Mouse (Mus musculus) embryonic facial prominence, embryonic 14.5 days (tissue): ENCODE results near the gene Epb41l4b. TPM values are rescaled to one million over a fixed set of nuclear protein-coding genes. Genes with fewer than 3 reads are reported as not detected.

Source experiments
- ATAC-seq: fragments of 200-750 bp; cut with Nextera tagmentation; 2 replicates; pipeline ENCODE4 v1.8.0; 2017; ENCODE audit warnings: low read depth, moderate number of reproducible peaks, moderate TSS enrichment
- DNase-seq: peaks from one replicate; pipeline ENCODE4 v3.0.0-alpha.2; 2015; ENCODE audit warnings: low spot score
- H3K27ac ChIP-seq: fragments of 300-500 bp; sonication (generic); replicated peaks from 2 replicates; pipeline ENCODE4 v1.5.1; 2014; ENCODE audit warnings: low read depth, mild to moderate bottlenecking, low read length, moderate library complexity
- H3K27me3 ChIP-seq: fragments of 300-500 bp; sonication (generic); replicated peaks from 2 replicates; pipeline ENCODE4 v1.6.1; 2014; ENCODE audit warnings: low read length; ENCODE audit not compliant: control insufficient read depth, insufficient read depth
- H3K36me3 ChIP-seq: fragments of 300-500 bp; sonication (generic); 2 replicates; pipeline ENCODE4 v1.6.1; 2014; ENCODE audit warnings: low read length, mixed read lengths; ENCODE audit not compliant: control insufficient read depth, insufficient read depth
- H3K4me1 ChIP-seq: fragments of 300-500 bp; sonication (generic); 2 replicates; pipeline ENCODE4 v1.6.1; 2014; ENCODE audit warnings: antibody characterized with exemption, low read length; ENCODE audit not compliant: control insufficient read depth, insufficient read depth
- H3K4me2 ChIP-seq: fragments of 300-500 bp; sonication (generic); 2 replicates; pipeline ENCODE4 v1.6.1; 2014; ENCODE audit warnings: low read depth, mild to moderate bottlenecking, low read length, moderate library complexity, mixed read lengths
- H3K4me3 ChIP-seq: fragments of 300-500 bp; sonication (generic); 2 replicates; pipeline ENCODE4 v1.5.1; 2014; ENCODE audit warnings: low read depth, mild to moderate bottlenecking, low read length
- H3K9ac ChIP-seq: fragments of 300-500 bp; sonication (generic); 2 replicates; pipeline ENCODE4 v1.6.1; 2014; ENCODE audit warnings: low read depth, mild to moderate bottlenecking, low read length, moderate library complexity, mixed read lengths
- H3K9me3 ChIP-seq: fragments of 300-500 bp; sonication (generic); 2 replicates; pipeline ENCODE4 v1.6.1; 2016; ENCODE audit warnings: low read length; ENCODE audit not compliant: control insufficient read depth
- WGBS: fragments of 180-500 bp; shearing (Covaris S2); extraction: QIAGEN DNeasy Blood & Tissue Kit; methylation state at CpG from one replicate; pipeline ENCODE4 v1.1.7; 2014; 5-methylcytosine and 5-hydroxymethylcytosine counted together
- polyA plus RNA-seq: library from polyadenylated mRNA; unstranded; fragments of >200 nt; fragmentation: Nextera tagmentation; extraction: Ambion mirVana; gene quantifications from 2 replicates; pipeline ENCODE4 v1.2.1, GENCODE M21; 2014

Epb41l4b gene
- polyA plus RNA-seq, 1 experiment from 2014 or later, result 4.8 TPM

GRCm38 (mm10) chr4:57057637-57058036, 85.6 kb downstream of the Epb41l4b start:
- H3K9ac ChIP-seq, result no peak overlapping the region
- H3K36me3 ChIP-seq, result no peaks in the 10 kb centered on the region
- WGBS, result 97% methylated on average over 4 of the region's 4 CpGs
- H3K4me1 ChIP-seq, result no peaks in the 10 kb centered on the region
- no peak for DNase-seq
- ATAC-seq, result no peak
- H3K9me3 ChIP-seq, result no peaks in the 10 kb centered on the region
- H3K27me3 ChIP-seq, result no peaks in the 10 kb centered on the region
- no peak overlapping the region for H3K27ac ChIP-seq
- no peak overlapping the region for H3K4me2 ChIP-seq
- H3K4me3 ChIP-seq, result no peak overlapping the region

- H3K9me3 ChIP-seq, result no peaks in the 10 kb centered on the region
- WGBS, result 68% methylated on average over 7 of the region's 7 CpGs
Measured at GRCm38 (mm10) chr4:57055635-57056034, 87.6 kb downstream of the Epb41l4b start.

GRCm38 (mm10) chr4:57049281-57049921, 93.8 kb downstream of the Epb41l4b start:
- no peaks in the 10 kb centered on the region; the same call in 1 of the 2 replicates for H3K9me3 ChIP-seq
- H3K4me1 ChIP-seq, result no peaks in the 10 kb centered on the region
- 64% methylated on average over 5 of the region's 5 CpGs for WGBS
- no peak overlapping the region for H3K4me3 ChIP-seq
- no peak for DNase-seq
- no peak overlapping the region for H3K27ac ChIP-seq
- ATAC-seq, result no peak
- H3K4me2 ChIP-seq, result no peak overlapping the region
- H3K36me3 ChIP-seq, result no peaks in the 10 kb centered on the region
- no peak overlapping the region for H3K9ac ChIP-seq
- no peaks in the 10 kb centered on the region for H3K27me3 ChIP-seq

More at GRCm38 (mm10) chr4:57055635-57056034, 87.6 kb downstream of the Epb41l4b start:
- Histone ChIP-seq H3K4me1 (no peaks in the 10 kb centered on the region), H3K4me3 (no peak overlapping the region), H3K36me3 (no peaks in the 10 kb centered on the region), H3K27me3 (no peaks in the 10 kb centered on the region), H3K27ac (no peak overlapping the region), H3K4me2 (no peak overlapping the region), H3K9ac (no peak overlapping the region)
- DNase-seq (no peak), ATAC-seq (no peak)

GRCm38 (mm10) chr4:57048566-57048965, 94.7 kb downstream of the Epb41l4b start:
- 51% methylated on average over 6 of the region's 6 CpGs for WGBS
- no peak for DNase-seq
- Histone ChIP-seq H3K27me3 (no peaks in the 10 kb centered on the region), H3K36me3 (no peaks in the 10 kb centered on the region), H3K9ac (no peak overlapping the region), H3K9me3 (no peaks in the 10 kb centered on the region; the same call in 1 of the 2 replicates), H3K27ac (no peak overlapping the region), H3K4me1 (no peaks in the 10 kb centered on the region), H3K4me3 (no peak overlapping the region), H3K4me2 (no peak overlapping the region)
- ATAC-seq, result no peak

GRCm38 (mm10) chr4:57046160-57046571, 97.1 kb downstream of the Epb41l4b start:
- Histone ChIP-seq H3K9me3 (no peaks in the 10 kb centered on the region; the same call in 1 of the 2 replicates), H3K9ac (no peak overlapping the region), H3K4me3 (no peak overlapping the region), H3K27ac (no peak overlapping the region), H3K27me3 (no peaks in the 10 kb centered on the region), H3K4me2 (no peak overlapping the region), H3K36me3 (no peaks in the 10 kb centered on the region), H3K4me1 (no peaks in the 10 kb centered on the region)
- DNase-seq (no peak), ATAC-seq (0 out of 2 replicates have a peak, but pooled peaks have one; percentile 37)
- WGBS, result 74% methylated on average over 9 of the region's 9 CpGs

GRCm38 (mm10) chr4:57043621-57044020, 99.6 kb downstream of the Epb41l4b start:
- H3K27me3 ChIP-seq, result no peaks in the 10 kb centered on the region
- no peak overlapping the region for H3K9ac ChIP-seq
- ATAC-seq (no peak), DNase-seq (no peak)
- no peaks in the 10 kb centered on the region for H3K36me3 ChIP-seq
- WGBS, result 87% methylated on average over 8 of the region's 8 CpGs
- peaks cover 5% of the 10 kb centered on the region; the same call in 1 of the 2 replicates for H3K4me1 ChIP-seq
- H3K4me2 ChIP-seq, result no peak overlapping the region
- no peak overlapping the region for H3K27ac ChIP-seq
- H3K4me3 ChIP-seq, result no peak overlapping the region
- H3K9me3 ChIP-seq, result no peaks in the 10 kb centered on the region; the same call in 1 of the 2 replicates

GRCm38 (mm10) chr4:57041661-57042060, 101.6 kb downstream of the Epb41l4b start:
- H3K9ac ChIP-seq, result no peak overlapping the region
- H3K36me3 ChIP-seq, result no peaks in the 10 kb centered on the region
- peaks cover 5% of the 10 kb centered on the region; the same call in 1 of the 2 replicates for H3K4me1 ChIP-seq
- WGBS, result 91% methylated on average over 6 of the region's 6 CpGs
- ATAC-seq (no peak), DNase-seq (no peak)
- H3K4me2 ChIP-seq, result no peak overlapping the region
- no peaks in the 10 kb centered on the region for H3K27me3 ChIP-seq
- no peak overlapping the region for H3K4me3 ChIP-seq
- no peaks in the 10 kb centered on the region; the same call in 1 of the 2 replicates for H3K9me3 ChIP-seq
- no peak overlapping the region for H3K27ac ChIP-seq

GRCm38 (mm10) chr4:57041211-57041610, 102.0 kb downstream of the Epb41l4b start:
- ATAC-seq (no peak), DNase-seq (no peak)
- 90% methylated on average over 4 of the region's 4 CpGs for WGBS
- H3K4me1 ChIP-seq, result peaks cover 5% of the 10 kb centered on the region; the same call in 1 of the 2 replicates
- H3K4me3 ChIP-seq, result no peak overlapping the region
- H3K9ac ChIP-seq, result no peak overlapping the region
- no peaks in the 10 kb centered on the region; the same call in 1 of the 2 replicates for H3K9me3 ChIP-seq
- no peak overlapping the region for H3K27ac ChIP-seq
- H3K4me2 ChIP-seq, result no peak overlapping the region
- no peaks in the 10 kb centered on the region for H3K27me3 ChIP-seq
- H3K36me3 ChIP-seq, result no peaks in the 10 kb centered on the region

GRCm38 (mm10) chr4:57040481-57040880, 102.8 kb downstream of the Epb41l4b start:
- peaks cover 5% of the 10 kb centered on the region; the same call in 1 of the 2 replicates for H3K4me1 ChIP-seq
- 66% methylated on average over 8 of the region's 8 CpGs for WGBS
- peak; percentile 3 for DNase-seq
- H3K9ac ChIP-seq, result no peak overlapping the region
- no peak overlapping the region for H3K4me3 ChIP-seq
- H3K36me3 ChIP-seq, result no peaks in the 10 kb centered on the region
- ATAC-seq, result no peak
- no peaks in the 10 kb centered on the region for H3K27me3 ChIP-seq
- H3K27ac ChIP-seq, result no peak overlapping the region
- no peak overlapping the region for H3K4me2 ChIP-seq
- no peaks in the 10 kb centered on the region; the same call in 1 of the 2 replicates for H3K9me3 ChIP-seq
